Mouse (Mus musculus) cerebellum, adult 2 months (tissue): ENCODE results near the gene Dpp7.

Source experiments
- CTCF ChIP-seq: fragments of 200-500 bp; IDR thresholded peaks from 2 replicates; pipeline ENCODE4 v1.5.1; 2011; ENCODE audit warnings: low read depth, mild to moderate bottlenecking, control low read depth, low read length, moderate library complexity, borderline replicate concordance; ENCODE audit not compliant: insufficient read depth
- POLR2A ChIP-seq: fragments of 200-500 bp; IDR thresholded peaks from 2 replicates; pipeline ENCODE4 v1.6.1; 2011; ENCODE audit warnings: low read length, control low read depth, borderline replicate concordance; ENCODE audit not compliant: insufficient read depth

GRCm38 (mm10) chr2:25318119-25318966 is 37.8 kb downstream of the Dpp7 start:
- TF ChIP-seq CTCF (no peak), POLR2A (peak; percentile 50; the same call in 1 of the 2 replicates)
